Mouse (Mus musculus): ENCODE measurements around the gene Ugt1a1. TPM values are rescaled to one million over a fixed set of nuclear protein-coding genes. Genes with fewer than 3 reads are reported as not detected.
"Not testable (repeated sequence)": the region's sequence is repeated elsewhere in the genome, so short reads cannot be mapped to it uniquely, and the experiment has no call there.

Ugt1a1 gene
- polyA plus RNA-seq, 1 experiment from 2014 or later, result 0.14 TPM

- H3K27me3 ChIP-seq (ENCODE audit: control insufficient read depth, insufficient read depth, low read length), result no peaks in the 10 kb centered on the region
- no peaks in the 10 kb centered on the region for H3K36me3 ChIP-seq (ENCODE audit: control insufficient read depth, insufficient read depth)
- no peak overlapping the region for H3K9ac ChIP-seq (ENCODE audit: low read length)
- no peak overlapping the region for H3K27ac ChIP-seq (ENCODE audit: low read length)
- H3K4me2 ChIP-seq (ENCODE audit: low read depth, low read length), result no peak overlapping the region
- peaks cover 42% of the 10 kb centered on the region for H3K9me3 ChIP-seq (replicated peaks; ENCODE audit: control insufficient read depth, low read length)
- no peaks in the 10 kb centered on the region for H3K4me1 ChIP-seq (ENCODE audit: control insufficient read depth, insufficient read depth, low read length)
- ATAC-seq (replicated peaks; ENCODE audit: extremely low read depth, insufficient read depth, low FRiP score), result no peak
- 61% methylated on average over 2 of the region's 2 CpGs for WGBS
- H3K4me3 ChIP-seq (ENCODE audit: low read length), result no peak overlapping the region
Observed at GRCm38 (mm10) chr1:88224029-88224776, 12.4 kb downstream of the Ugt1a1 start.

DNA sequence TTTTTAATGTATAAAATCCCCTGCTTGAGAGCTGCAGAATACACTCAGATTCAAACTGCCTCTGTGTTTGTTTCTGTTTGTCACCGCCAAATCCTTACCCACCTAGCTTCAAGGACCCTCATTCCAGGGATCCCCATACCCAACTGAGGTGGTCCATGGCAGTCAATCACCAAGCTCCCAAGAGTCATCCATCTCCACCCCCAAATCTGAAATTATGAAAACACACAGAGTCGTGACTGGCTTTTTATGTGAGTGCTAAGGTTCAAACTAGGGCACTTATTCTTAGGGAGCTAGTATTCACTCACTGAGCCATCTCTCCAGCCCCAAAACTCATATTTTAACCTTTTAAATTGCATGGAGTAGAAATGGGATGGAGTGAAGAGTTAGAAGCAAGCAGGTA is 13.5 kb downstream of the Ugt1a1 start:
- 36% methylated on average over 2 of the region's 2 CpGs for WGBS
- H3K9ac ChIP-seq (ENCODE audit: low read length); H3K4me1 ChIP-seq (ENCODE audit: control insufficient read depth, insufficient read depth, low read length); H3K4me3 ChIP-seq (ENCODE audit: low read length); H3K27me3 ChIP-seq (ENCODE audit: control insufficient read depth, insufficient read depth, low read length); ATAC-seq (replicated peaks; ENCODE audit: extremely low read depth, insufficient read depth, low FRiP score); H3K36me3 ChIP-seq (ENCODE audit: control insufficient read depth, insufficient read depth); H3K4me2 ChIP-seq (ENCODE audit: low read depth, low read length); H3K27ac ChIP-seq (ENCODE audit: low read length): not testable (repeated sequence)
- peaks cover 53% of the 10 kb centered on the region for H3K9me3 ChIP-seq (replicated peaks; ENCODE audit: control insufficient read depth, low read length)

DNA sequence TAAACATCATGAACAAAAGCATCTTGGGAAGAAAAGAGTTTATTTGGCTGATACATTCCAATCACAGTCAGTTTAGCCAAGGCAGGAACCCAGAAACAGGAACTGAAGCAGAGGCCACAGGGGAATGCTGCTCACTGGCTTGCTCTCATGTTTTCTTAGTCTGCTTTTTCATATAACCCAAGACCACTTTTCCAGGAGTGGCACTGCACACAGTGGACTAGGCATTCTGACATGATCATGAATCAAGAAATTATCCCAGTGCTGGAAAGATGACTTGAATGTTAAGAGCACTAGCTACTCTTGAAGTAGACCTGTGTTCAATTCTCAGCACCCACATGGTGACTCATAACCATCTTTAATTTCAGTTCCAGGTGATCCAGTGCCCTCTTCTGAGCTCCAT is 14.0 kb downstream of the Ugt1a1 start:
- no peak overlapping the region for H3K4me3 ChIP-seq (ENCODE audit: low read length)

GRCm38 (mm10) chr1:88226670-88227379 is 15.1 kb downstream of the Ugt1a1 start, which contains the start of gene Mroh2a:
Gene Mroh2a (plus strand): TSS chr1:88226986.
- Histone ChIP-seq H3K9ac (ENCODE audit: low read length) (no peak within 1 kb of the TSS), H3K27me3 (ENCODE audit: control insufficient read depth, insufficient read depth, low read length) (no peaks in the 10 kb centered on the region), H3K4me2 (ENCODE audit: low read depth, low read length) (no peak within 1 kb of the TSS), H3K27ac (ENCODE audit: low read length) (no peak within 1 kb of the TSS), H3K4me1 (ENCODE audit: control insufficient read depth, insufficient read depth, low read length) (no peaks in the 10 kb centered on the region), H3K9me3 (replicated peaks; ENCODE audit: control insufficient read depth, low read length) (peaks cover 68% of the 10 kb centered on the region), H3K36me3 (ENCODE audit: control insufficient read depth, insufficient read depth) (no peaks in the 10 kb centered on the region), H3K4me3 (ENCODE audit: low read length) (no peak within 1 kb of the TSS)
- WGBS, result 47% methylated on average over 5 of the region's 5 CpGs
- ATAC-seq (replicated peaks; ENCODE audit: extremely low read depth, insufficient read depth, low FRiP score), result no peak

More for the DNA sequence above, 14.0 kb downstream of the Ugt1a1 start:
- peaks cover 57% of the 10 kb centered on the region for H3K9me3 ChIP-seq (replicated peaks; ENCODE audit: control insufficient read depth, low read length)
- H3K36me3 ChIP-seq (ENCODE audit: control insufficient read depth, insufficient read depth), result no peaks in the 10 kb centered on the region
- no peaks in the 10 kb centered on the region for H3K27me3 ChIP-seq (ENCODE audit: control insufficient read depth, insufficient read depth, low read length)
- ATAC-seq (replicated peaks; ENCODE audit: extremely low read depth, insufficient read depth, low FRiP score), result no peak
- no peaks in the 10 kb centered on the region for H3K4me1 ChIP-seq (ENCODE audit: control insufficient read depth, insufficient read depth, low read length)
- no peak overlapping the region for H3K4me2 ChIP-seq (ENCODE audit: low read depth, low read length)
- H3K9ac ChIP-seq (ENCODE audit: low read length), result no peak overlapping the region
- H3K27ac ChIP-seq (ENCODE audit: low read length), result no peak overlapping the region

DNA sequence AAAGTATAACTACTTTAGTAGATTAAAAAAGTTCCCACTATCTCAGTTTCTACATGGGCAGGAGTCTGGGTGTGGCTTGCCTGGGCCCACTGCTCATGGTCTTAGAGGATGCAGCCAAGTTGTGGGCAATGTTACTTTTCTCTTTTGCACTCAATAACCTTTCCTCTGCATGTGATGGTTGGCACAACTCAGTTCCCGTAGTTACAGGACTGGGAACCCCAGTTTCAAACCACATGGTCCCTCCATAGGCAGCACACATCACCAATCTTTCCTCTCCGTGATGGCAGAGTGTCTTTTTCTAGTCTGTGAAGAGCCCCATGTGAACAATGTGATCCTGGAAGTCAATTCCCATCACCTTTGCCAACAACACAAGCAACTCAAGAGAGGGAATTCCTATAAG is 15.7 kb downstream of the Ugt1a1 start:
- WGBS, result 48% methylated on average over 2 of the region's 2 CpGs
- Histone ChIP-seq H3K27ac (ENCODE audit: low read length) (no peak overlapping the region), H3K4me1 (ENCODE audit: control insufficient read depth, insufficient read depth, low read length) (no peaks in the 10 kb centered on the region), H3K9me3 (replicated peaks; ENCODE audit: control insufficient read depth, low read length) (peaks cover 72% of the 10 kb centered on the region), H3K4me3 (ENCODE audit: low read length) (no peak overlapping the region), H3K36me3 (ENCODE audit: control insufficient read depth, insufficient read depth) (no peaks in the 10 kb centered on the region), H3K27me3 (ENCODE audit: control insufficient read depth, insufficient read depth, low read length) (no peaks in the 10 kb centered on the region), H3K9ac (ENCODE audit: low read length) (no peak overlapping the region), H3K4me2 (ENCODE audit: low read depth, low read length) (no peak overlapping the region)
- ATAC-seq (replicated peaks; ENCODE audit: extremely low read depth, insufficient read depth, low FRiP score), result no peak

GRCm38 (mm10) chr1:88228121-88228520 is 16.4 kb downstream of the Ugt1a1 start:
- peaks cover 79% of the 10 kb centered on the region for H3K9me3 ChIP-seq (replicated peaks; ENCODE audit: control insufficient read depth, low read length)
- no peaks in the 10 kb centered on the region for H3K27me3 ChIP-seq (ENCODE audit: control insufficient read depth, insufficient read depth, low read length)
- H3K4me1 ChIP-seq (ENCODE audit: control insufficient read depth, insufficient read depth, low read length), result no peaks in the 10 kb centered on the region
- WGBS, result 65% methylated on average over 7 of the region's 7 CpGs
- no peak for ATAC-seq (replicated peaks; ENCODE audit: extremely low read depth, insufficient read depth, low FRiP score)
- no peak overlapping the region for H3K4me2 ChIP-seq (ENCODE audit: low read depth, low read length)
- no peaks in the 10 kb centered on the region for H3K36me3 ChIP-seq (ENCODE audit: control insufficient read depth, insufficient read depth)
- H3K27ac ChIP-seq (ENCODE audit: low read length), result no peak overlapping the region
- no peak overlapping the region for H3K9ac ChIP-seq (ENCODE audit: low read length)
- H3K4me3 ChIP-seq (ENCODE audit: low read length), result no peak overlapping the region

DNA sequence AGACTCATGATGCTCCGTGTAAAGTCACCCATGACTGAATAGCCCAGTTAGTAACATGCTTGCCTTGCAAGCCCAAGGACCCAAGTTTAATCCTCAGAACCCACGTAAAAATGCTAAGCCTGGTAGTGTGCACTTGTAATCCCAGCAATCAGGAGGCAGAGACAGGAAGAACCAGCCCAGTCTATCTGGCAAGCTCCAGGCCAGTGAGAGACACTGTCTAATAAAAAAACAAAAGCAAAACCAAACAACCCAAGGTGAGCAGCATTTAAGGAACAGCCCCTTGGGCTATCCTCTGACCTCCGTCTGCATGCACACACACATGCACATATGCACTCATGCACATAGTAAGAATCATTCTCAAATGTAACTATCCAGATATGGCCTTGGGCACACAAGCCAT is 17.8 kb downstream of the Ugt1a1 start:
- ATAC-seq (replicated peaks; ENCODE audit: extremely low read depth, insufficient read depth, low FRiP score), result no peak
- 67% methylated on average over 3 of the region's 3 CpGs for WGBS
- Histone ChIP-seq H3K36me3 (ENCODE audit: control insufficient read depth, insufficient read depth) (no peaks in the 10 kb centered on the region), H3K9me3 (replicated peaks; ENCODE audit: control insufficient read depth, low read length) (peaks cover 92% of the 10 kb centered on the region), H3K27ac (ENCODE audit: low read length) (no peak overlapping the region), H3K4me1 (ENCODE audit: control insufficient read depth, insufficient read depth, low read length) (no peaks in the 10 kb centered on the region), H3K27me3 (ENCODE audit: control insufficient read depth, insufficient read depth, low read length) (no peaks in the 10 kb centered on the region), H3K4me2 (ENCODE audit: low read depth, low read length) (no peak overlapping the region), H3K4me3 (ENCODE audit: low read length) (no peak overlapping the region), H3K9ac (ENCODE audit: low read length) (no peak overlapping the region)

- Histone ChIP-seq H3K9ac (ENCODE audit: low read length) (no peak overlapping the region), H3K4me3 (ENCODE audit: low read length) (no peak overlapping the region), H3K4me1 (ENCODE audit: control insufficient read depth, insufficient read depth, low read length) (no peaks in the 10 kb centered on the region), H3K27me3 (ENCODE audit: control insufficient read depth, insufficient read depth, low read length) (no peaks in the 10 kb centered on the region), H3K4me2 (ENCODE audit: low read depth, low read length) (no peak overlapping the region), H3K9me3 (replicated peaks; ENCODE audit: control insufficient read depth, low read length) (peaks cover 95% of the 10 kb centered on the region), H3K36me3 (ENCODE audit: control insufficient read depth, insufficient read depth) (no peaks in the 10 kb centered on the region), H3K27ac (ENCODE audit: low read length) (no peak overlapping the region)
- WGBS, result 76% methylated on average over 5 of the region's 5 CpGs
- no peak for ATAC-seq (replicated peaks; ENCODE audit: extremely low read depth, insufficient read depth, low FRiP score)
Observed at GRCm38 (mm10) chr1:88229986-88230385, 18.2 kb downstream of the Ugt1a1 start.

DNA sequence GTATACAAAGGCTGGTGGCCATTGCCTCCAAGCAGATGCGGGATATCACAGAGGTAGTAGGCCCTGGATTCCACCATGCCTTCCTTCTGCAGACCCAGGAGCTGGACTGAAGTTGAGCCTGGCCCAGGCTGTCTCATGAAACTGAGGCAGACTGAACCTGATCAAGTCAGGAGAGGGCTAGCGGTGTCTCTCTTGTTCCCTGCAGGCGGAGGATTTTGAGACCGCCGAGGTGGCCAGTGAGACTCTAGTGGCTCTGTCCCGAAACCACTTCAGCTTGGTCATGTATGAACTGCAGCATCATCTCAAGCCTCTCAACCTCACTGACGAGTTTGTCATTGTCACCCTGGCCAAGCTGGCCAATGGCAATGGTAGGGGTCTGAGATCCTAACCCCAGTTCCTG is 18.7 kb downstream of the Ugt1a1 start:
- Histone ChIP-seq H3K4me2 (ENCODE audit: low read depth, low read length) (no peak overlapping the region), H3K27ac (ENCODE audit: low read length) (no peak overlapping the region), H3K9me3 (replicated peaks; ENCODE audit: control insufficient read depth, low read length) (peaks cover 98% of the 10 kb centered on the region), H3K27me3 (ENCODE audit: control insufficient read depth, insufficient read depth, low read length) (no peaks in the 10 kb centered on the region), H3K4me3 (ENCODE audit: low read length) (no peak overlapping the region), H3K4me1 (ENCODE audit: control insufficient read depth, insufficient read depth, low read length) (no peaks in the 10 kb centered on the region), H3K9ac (ENCODE audit: low read length) (no peak overlapping the region), H3K36me3 (ENCODE audit: control insufficient read depth, insufficient read depth) (no peaks in the 10 kb centered on the region)
- WGBS, result 70% methylated on average over 7 of the region's 7 CpGs
- no peak for ATAC-seq (replicated peaks; ENCODE audit: extremely low read depth, insufficient read depth, low FRiP score)

Data from heart, embryonic 16.5 days (tissue).